Mouse (Mus musculus) testis, postnatal 14 days (tissue): Measurements from ENCODE around the gene Mgmt.

ENCODE experiments used
- DNase-seq: peaks from one replicate; pipeline ENCODE4 v3.0.0; 2021; ENCODE audit warnings: low spot score

Mgmt gene

DNA sequence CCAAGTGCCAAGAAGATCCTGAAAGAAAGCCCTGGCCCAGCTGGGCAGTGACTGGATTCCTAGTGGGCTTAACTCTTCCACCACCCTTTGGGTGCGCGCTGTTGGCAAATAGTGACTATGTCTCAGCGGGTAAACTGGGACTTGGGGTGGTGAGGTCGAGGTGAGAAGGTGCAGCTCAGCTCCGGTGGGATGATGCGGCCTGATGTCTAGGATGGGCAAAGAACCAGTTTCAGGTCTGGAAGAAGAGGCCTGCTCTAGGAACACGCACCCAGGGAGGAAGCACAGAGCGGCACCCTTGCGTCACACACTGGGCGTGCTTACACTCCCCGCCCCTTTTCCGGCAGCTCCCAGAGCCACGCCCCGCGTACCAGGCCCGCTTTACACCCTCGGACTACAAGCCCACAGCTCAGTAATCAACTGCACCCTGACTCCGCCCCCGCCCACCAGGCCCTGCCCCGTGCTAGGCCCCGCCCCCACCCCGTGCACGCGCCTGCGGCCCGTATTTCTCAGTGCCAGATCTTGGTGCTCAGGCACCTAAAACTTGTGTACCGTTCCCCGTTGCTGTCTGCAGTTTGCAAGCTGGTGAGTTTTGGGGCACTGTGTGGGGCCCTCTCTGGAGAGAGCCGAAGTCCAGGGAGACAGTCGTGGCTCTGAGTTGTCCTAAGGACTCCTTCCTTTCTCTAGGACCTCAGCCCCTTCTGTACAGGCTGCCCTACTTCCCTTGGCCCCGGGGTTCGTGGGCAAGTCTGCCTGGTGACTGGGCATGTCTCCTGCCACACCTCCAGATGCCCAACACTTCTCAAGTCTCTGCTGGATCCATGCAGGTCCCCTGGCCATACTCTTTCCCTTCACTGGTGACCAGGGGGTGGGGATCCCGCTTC is at the start of gene Mgmt:
Mgmt (plus strand) TSS at position 509 of the 881 bp plus-strand sequence.
- DNase-seq: peak; percentile 92

DNA sequence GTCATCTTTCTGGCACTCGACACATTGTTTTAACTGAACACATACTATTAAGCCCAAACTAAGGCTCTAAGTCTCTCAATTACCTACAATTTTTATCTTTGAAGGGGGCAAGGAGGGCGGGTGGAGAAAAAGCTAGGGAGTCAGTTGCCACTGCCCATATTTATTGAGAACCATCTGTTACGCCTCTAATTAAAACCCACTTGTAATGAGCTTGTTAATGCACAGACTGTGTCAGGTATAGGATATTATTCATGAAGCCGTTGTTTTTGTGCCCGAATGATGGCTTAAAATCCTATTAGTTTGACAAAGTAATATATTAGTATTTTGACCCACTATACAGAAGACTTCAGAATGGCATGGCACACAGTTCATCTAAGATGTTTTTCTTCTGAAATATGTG is 49.6 kb upstream of the Mgmt start:
- no peak for DNase-seq

DNA sequence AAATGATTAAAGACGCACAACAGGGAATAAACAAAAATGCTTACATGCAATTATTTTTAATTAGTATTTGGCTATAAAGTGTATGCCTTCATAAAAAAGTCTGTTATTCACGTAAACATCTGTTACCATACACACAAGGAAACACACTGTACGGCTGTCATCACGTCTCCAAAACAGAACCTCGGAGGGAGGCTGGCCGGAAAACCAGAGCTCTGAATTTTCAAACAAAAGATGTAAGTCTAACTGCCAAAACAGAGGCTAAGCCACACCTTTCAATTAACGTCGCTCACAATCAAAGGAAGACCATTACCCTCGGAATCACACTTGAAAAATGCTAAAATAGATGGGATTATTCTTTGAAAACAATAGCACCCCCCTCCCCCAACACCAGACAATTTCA is 49.1 kb upstream of the Mgmt start:
- DNase-seq: no peak

DNA sequence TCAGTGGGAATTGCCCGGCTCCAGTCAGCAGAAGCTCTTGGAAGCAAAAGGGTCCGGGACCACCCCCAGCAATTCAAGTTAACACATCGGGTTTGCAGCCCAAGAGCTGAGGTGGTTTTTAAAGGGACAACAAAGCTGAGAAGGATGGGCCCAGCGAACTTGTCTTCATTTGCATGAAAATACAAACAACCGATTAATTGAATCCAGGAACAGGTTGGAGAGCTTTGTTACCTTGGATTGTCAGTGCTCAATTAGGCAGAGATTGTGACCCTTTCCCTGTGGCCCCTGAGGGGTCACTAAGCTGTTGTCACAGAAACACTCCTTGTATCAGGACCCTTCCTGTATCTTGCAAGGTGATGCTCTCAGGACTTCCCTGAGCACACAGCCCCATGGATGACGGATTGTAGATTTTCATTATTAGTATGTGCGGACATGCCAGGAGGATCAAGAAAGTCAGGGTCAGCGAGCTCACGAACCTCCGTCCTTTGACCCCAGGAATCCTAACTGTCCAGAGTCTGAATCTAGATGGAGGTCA is 48.3 kb upstream of the Mgmt start:
- no peak for DNase-seq

DNA sequence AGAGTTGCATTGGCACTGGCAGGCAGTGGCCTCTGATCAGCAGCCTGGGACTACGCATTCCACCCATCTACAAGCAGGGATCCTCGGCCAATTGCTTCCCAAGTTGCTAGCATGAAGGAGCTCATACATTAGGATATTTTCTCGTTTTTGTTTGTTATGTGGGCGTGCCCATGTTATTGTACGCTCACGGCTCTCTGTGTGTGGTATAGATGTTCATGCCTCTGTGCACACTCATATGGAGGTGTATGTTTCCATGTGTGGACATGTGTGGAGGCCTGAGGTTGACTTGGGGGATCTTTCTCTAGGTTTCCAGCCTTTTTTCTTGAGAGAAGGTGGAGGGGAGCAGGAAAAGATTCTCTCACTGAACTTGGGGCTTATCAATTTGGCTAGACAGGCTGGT is 46.8 kb upstream of the Mgmt start:
- no peak for DNase-seq

DNA sequence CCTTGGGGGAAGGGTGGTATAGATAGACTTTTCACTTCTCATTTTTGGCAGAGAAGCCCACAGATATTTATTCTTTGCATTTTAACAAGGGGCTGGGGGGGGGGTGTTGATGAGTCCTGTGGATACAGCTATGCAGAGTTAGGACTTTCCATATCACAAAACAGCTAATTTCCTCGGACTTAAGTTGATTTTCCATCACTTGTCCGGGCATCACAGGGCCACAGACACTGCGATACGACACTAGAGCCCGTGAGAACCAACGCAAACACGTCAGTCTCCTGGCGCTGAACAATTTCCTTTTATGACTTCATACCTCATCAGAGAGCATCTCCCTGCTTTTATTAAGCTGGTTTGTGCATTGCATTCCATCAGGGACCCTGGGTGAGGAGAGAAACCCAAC is 45.7 kb upstream of the Mgmt start:
- no peak for DNase-seq

DNA sequence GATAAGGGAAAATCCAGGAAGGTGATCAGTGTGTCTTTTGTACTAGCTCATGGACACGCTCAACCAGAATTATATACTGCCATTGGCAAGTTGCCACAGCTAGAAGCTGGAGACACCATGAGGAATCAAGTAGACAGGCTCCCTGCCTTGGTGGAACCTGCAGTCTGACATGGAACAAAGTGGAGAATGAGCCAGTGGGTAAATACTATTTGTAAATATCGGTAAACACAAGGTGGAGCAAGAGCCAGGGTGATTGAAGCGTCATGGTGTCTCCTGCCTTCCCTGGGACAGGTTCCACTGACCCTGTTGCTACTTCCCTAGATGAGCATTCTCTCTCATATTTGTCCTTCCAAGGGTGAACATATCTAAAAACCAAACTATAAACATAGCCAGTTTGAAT is 44.6 kb upstream of the Mgmt start:
- DNase-seq: no peak

DNA sequence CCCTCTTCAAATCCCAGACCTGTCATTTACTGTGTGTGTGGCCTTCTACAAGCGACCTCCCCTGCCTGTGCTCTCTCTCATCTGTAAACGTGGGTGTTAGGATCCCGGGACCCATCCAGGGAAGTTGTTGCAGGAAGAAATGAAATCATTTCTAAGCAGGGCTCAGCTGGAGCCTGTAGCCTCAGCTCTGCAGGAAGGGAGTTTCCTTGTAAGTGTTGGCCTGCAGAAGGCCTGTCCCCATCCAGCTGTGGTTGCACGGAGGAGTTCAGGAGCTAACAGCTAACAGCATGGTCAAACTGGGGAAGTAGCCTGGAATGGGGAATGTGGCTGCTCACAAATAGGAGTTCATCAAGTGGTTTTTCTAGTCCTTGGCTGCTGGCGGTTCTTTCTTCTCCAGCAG is 44.1 kb upstream of the Mgmt start:
- no peak for DNase-seq

DNA sequence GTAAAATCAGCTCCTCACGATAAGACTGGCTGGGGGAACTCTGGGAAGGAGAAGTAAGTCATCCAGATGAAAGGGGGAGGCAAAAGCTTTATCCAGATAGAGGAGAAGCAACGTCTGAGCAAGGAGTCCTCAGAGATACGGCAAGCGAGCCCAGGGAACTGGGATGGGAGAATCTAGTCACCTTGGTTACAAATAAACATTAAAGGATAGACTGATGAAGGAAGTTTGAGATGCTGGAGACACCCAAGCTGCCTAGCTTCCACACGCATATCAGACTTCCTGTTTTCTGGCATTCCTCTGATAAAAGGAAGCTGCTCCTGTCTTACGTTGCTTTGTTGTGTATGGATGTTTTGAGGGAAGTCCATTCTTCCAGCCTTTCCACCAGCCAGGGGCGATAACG is 42.5 kb upstream of the Mgmt start:
- no peak for DNase-seq

DNA sequence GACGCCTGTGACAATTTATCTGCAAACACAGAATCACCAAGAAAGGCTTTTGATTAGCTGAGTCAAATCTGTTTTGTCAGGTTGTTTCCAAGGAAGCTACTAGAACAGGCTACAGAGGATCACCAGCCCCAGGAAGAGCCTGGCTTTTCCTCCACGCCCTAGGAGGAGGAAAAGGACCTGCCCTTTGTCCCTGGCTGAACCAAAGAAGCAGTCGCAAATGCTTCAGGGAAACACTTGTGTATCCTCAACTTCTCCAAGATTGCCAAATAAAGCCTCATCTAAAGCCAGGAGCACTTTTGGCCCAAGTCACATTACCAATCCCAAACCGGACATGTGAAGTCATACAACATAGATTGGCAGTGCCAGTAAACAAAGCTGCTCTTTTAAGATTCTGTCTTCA is 41.7 kb upstream of the Mgmt start:
- DNase-seq: no peak

DNA sequence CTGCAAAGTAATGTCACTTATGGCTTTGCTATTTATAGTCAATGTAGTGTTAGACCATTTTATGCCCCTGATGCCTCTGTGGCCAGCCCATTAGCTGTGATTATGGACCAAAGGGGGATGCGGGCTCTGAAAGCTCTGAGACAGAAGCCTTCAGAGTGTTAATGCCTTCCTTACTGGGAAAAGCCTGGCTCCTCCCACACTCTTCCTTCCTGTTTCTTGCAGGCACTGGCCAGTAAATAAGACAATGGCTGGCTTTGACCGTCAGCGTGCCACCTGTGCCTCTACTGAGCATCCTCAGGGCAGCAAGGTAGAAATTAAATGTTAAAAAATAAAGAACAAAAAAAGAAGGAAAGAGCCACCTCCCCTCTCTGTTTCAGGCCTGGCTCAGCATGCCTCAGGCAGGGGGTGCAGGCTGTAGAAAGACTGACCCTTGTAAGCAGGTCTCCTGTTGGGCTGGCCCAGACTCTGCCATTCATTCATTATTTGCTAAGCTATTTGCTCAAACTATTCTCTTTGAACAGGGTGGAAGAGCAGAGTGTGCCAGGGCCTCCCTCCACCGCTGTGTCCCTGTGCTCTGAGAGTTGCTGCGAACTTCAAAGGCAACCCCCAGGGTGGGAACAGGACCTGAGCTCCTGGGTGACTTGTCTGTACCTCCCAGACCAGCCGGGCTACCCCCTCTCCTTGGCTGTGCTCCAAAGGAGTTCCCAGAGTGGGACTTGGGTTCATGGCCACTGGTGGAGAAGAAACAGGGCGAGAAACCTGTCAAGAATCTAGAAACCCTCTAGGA is 29.5 kb upstream of the Mgmt start:
- DNase-seq: no peak

DNA sequence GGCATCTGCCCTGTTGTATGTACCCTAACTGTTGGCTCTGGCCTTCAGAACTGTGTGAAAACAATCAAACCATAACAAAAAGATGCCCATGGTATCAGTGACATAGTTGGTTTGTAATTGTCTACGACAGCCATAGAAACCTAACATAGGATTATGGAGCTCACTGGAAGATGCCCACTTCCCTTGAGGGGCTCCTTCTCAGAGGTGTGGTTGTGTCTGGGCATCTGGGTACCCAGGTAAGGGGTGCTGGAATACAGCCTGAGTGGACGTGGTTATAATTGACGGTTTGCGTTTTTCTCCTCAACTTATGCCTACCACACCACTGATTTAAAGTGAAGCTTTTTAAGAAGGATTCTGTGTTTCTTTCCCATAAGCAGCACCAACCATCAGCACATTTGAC is 28.5 kb upstream of the Mgmt start:
- DNase-seq: no peak

DNA sequence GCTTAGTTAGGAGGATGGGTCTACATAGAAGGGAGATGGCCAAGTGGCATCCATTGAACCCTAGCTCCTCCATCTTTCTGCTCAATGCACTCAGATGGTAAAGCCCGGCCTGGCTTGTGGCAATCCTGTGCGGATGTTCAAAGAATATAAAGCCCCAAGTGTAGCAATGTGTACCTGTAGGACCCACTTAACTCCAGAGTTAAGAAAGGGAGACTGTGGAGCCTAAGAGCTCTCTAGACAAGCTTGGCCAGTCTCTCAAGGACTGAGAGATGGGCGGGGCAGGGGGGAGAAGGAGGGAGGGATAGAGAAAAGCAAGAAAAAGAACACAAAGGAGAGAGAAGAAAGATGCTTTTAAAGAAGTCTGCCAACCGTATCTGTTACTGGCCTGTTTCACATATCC is 27.9 kb upstream of the Mgmt start:
- no peak for DNase-seq

DNA sequence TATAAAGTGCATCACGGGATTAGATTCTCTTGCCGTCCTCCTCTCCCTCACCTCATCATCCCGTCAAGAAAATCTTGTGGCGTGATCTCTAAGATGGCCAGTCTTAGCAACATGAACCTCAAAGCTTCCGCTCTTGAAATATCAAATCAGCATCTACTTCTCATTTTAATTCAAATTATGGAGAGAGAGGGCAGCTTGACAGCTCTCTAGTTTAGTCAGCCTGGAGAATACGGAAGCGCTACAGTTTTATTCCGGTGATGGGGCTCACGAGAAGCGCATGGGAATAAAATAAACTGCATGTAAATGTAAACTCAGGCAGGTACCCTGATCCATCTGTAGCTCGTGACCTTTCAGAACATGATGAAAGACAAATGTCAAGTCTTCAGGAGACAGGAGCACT is 22.9 kb upstream of the Mgmt start:
- DNase-seq: no peak

DNA sequence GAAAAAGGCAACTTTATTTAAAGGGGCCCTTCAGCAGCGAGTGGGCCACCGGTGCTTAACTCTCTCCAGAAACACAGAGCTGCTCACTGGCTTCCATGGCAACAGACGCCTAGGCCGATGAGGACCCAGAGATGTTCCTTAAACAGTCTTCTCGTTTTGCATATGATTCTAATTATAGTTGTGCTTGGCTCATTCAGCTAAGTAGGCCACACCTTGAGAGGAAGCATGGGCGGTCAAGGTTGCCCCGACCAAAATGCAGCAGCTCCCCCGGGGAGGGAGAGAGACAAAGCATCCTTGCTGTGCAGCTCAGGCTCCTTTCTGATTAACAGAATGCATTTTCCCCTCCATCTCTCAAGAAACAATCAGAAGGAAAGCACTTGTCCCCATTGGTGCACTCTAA is 22.4 kb upstream of the Mgmt start:
- no peak for DNase-seq

DNA sequence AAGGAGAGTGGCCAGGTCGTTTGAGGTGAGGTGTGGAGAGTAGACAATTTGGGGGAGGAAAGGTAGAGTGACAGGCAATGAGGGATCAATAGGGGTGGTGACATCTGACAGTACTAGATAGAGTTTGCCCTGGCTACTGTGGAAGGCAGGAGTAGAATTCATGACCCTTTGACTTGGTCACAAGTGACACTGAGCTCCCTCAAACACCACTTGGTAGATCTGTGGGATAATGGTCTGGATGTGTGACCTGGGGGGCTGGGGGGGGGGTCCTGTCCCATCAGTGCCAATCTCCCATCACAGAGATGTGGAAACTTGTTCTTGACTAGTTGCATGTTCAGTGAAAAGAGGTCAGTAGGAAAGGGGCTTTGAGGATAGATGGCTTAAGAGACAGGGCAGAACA is 20.0 kb upstream of the Mgmt start:
- no peak for DNase-seq

DNA sequence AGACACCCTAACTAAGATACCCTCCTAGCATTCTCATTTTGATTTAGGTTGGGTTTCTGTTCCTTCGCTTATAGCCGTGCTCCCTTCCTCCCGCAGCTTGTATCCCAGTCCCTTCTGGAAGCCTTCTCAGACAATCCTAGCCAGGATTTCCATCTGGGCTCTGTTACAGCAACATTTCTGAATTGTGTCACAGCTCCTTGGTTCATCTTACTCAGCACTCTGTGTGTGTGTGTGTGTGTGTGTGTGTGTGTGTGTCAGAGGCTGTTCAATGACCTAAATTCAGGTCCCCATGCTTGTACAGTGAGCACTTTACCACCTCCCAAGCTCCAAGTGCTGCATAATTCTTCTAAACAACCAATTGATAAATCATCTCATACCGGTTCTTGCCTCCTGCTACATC is 14.0 kb upstream of the Mgmt start:
- DNase-seq: no peak

DNA sequence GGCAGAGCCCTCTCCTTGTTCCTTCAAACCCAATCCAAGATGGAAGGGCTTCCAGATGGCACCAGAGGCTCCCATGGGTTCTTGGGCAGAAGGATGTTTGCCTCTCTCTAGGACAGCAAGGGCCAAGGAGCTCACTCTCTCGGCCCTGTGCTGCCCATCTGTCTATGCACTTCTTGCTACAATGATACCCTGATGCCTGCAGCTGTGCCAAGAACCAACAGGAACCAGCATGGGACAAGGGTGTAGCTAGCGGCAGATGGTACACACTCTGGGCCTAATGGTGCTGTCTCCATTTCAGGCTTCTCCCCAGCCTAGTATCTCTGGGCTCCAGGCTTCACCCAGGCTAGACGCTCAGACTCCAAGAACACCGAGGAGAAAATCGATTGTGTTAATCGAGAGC is 6.3 kb upstream of the Mgmt start:
- no peak for DNase-seq

DNA sequence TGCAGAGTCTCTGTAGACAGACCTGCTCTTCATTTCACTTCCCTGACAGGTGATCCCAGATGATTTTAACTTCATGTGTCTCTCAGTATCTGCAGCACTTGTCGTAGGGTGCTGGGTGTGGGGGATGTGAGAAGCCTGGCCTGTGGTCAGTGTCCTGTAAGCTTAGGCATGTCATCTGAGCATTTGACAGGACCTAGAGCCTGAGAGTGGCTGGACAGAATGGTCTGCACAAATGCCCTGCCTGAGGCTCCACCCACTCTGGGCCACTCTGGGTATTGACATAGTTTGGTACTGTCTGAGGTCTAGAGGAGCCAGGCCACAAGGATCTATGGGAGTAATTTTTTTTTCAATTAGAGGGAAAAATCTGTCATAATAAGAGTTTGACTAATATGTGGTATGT is 942 bp downstream of the Mgmt start:
- DNase-seq: no peak

DNA sequence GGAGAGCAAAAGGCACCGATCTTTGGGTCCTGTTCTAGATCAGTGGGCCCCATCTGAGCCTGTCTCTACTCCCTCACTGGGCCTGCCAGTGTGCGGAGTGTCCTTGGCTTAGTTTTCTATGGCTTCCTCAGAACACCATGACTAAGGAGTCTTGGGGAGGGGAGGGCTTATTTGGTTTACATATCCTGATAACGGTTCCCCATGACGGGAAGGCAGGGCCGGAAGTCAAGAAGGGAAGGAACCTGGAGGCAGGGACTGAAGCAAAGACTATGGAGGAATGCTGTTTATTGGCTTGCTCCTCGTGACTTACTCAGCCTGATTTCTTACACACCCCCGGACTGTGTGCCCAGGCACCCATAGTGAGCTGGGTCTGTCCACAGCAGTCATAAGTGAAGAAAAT is 1.4 kb downstream of the Mgmt start:
- no peak for DNase-seq

DNA sequence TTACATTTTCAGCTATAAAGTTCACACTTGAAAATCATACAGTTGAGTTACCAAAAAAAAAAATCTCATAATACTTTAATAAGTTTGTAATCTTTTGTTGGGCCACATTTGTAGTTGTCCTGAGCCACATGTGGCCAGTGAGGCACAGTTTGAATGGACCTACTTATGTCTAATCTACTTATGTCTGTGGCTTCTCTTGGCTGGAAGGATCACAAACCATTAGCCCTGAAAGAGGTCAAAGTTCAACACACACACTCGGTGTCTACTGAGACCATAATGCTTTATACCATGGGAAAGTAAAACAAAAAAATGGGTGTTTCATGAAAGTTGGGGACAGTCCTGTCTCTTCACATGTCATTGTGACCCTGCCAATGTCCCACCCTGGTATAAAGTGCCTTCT is 3.1 kb downstream of the Mgmt start:
- DNase-seq: no peak

DNA sequence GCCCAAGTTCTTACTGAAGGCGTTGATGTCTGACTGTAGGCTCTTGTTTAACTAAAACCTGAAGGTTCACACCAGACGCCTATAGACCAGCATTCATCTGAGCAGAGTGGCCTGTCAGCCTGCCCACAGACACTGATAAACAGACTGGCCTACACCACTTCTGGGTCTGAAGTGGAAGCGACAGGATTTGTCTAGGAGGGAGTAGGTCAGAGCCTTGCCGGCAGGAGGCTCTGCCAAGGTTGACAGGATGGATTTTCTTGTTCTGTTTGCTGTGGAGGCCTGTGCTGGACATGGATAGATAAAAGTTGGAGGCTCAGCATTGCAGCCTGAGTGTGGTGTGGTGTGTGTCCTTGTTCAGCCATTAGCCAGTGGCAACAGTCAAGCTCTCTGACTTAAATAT is 3.6 kb downstream of the Mgmt start:
- DNase-seq: no peak

DNA sequence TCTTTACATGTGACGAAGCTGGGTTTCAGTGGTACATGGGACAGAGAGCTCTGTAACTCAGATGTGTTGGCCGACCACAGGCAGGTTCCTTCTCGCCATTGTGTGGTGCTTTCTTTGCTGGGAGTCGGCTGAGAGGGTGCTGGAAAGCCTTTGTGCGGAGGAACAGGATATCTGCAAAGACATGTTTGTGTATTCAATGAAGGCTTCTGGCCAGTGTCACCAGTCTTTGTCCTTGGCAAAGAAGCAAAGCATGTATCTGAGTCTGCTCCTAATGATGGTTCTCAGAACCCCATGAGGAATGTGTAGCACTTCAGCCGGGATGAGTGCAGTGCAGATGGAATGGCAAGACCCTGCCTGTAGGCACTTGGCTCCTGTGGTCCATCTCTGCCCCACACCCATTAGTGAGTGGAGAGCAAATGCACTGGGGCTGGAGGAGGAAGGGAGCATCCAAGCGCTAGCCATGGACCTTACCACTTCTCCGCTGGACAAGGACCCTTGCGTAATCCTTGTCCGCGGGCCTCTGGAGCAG is 14.3 kb downstream of the Mgmt start:
- no peak for DNase-seq
